Mouse (Mus musculus) bone marrow, adult 2 months (tissue): ENCODE results near the gene Scp2.

Experiments used
- CTCF ChIP-seq: fragments of 200-500 bp; IDR thresholded peaks from 2 replicates; pipeline ENCODE4 v1.5.1; 2011; ENCODE audit warnings: low read length, control low read depth; ENCODE audit not compliant: control insufficient read depth, insufficient read depth
- POLR2A ChIP-seq: fragments of 200-500 bp; IDR thresholded peaks from 2 replicates; pipeline ENCODE4 v1.6.1; 2011; ENCODE audit warnings: low read depth, mild to moderate bottlenecking, control low read depth, low read length, borderline replicate concordance; ENCODE audit not compliant: control insufficient read depth

DNA sequence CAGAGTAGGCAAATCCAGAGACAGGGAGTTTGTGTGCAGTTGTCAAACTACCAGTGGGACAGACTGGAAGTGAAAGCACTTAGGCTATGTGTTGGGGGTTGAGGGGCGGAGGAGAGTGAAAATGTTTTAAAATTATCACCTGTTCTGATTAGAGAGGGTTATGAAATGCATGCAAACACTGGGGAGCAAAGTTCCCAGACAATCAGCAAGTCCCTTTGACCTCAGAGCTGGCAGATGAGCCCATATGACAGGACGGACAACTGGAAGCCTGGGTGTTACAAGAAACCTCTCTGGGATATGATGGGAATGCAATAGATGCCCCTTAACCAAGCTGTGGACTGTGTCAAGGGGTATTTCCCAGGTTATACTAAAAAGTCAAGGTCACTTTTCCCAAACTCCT lies 76.7 kb downstream of the Scp2 start:
- no peak for TF ChIP-seq CTCF
- no peak for TF ChIP-seq POLR2A
